Mouse (Mus musculus) heart, postnatal 4 days (tissue): Measurements from ENCODE around the gene Fzd10. TPM values are rescaled to one million over a fixed set of nuclear protein-coding genes. Genes with fewer than 3 reads are reported as not detected.

Experiments used
- DNase-seq: peaks from one replicate; pipeline ENCODE4 v3.0.0; 2021
- total RNA-seq, 2 experiments: library from RNA; stranded (reverse); gene quantifications; 2 replicates each; pipeline ENCODE4 v1.2.3; 2021

The Fzd10 gene
- under 1 TPM; 0.43 to 0.81 TPM for total RNA-seq

- peak; percentile 34 for DNase-seq
Measured at GRCm38 (mm10) chr5:128600072-128601021, at the start of gene Fzd10. Fzd10 (plus strand) TSS chr5:128600844.

GRCm38 (mm10) chr5:128551448-128551847, 49.2 kb upstream of the Fzd10 start:
- DNase-seq = no peak

DNA sequence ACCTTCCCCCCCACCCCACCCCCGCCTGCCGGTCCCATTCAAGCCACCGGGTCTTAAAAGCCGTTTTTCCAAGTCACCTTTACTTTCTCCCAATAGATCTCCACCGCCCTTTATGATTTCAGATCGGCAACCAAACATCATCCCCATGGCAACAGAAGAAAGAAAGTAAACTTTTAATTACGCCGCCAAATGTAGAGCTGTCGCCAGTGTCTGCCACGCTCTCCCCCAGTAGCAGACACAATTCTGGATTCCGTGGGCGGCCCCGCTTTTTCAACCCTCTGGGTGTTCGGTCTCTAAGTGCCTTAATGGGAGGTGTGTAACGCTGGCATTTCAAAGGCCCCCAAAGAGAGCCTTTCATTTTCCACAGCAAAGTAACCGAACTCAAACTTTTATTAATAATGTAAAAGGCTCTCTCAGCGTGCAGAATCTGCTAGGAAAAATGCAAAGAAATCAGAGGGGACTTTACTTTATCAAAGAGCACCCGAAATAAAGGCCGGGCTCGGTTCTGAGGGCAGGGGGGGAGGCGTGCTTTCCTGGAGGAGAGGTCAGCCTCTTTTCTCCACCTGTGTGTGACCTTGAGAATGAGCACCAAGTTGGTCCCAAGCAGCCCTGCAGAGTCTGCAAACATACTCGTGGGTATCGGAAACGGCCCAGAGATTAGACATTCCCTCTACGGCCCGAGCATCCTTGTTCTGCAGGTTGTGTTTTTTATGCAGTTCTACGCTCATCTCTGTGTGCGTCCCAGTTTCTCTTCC, 48.3 kb upstream of the Fzd10 start:
- no peak for DNase-seq

DNA sequence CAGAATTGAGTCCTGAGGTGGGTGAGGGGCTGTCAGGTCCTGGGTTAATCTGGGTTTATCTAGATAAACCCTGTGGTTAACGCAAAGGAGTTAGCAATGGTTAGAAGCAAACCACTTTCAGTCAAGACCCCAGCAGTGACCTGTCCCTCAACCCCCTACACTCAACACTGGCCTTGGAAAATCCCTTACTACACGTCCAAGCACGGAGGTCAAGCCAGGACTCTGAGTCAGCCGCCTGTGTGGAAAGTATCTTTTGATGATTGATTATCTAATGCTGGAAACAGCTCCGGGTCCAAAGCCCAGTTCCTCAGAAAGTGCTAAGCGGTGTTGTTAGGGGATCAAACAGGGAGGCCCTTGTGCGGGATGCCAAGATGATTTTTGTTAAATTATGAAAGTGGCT, 42.5 kb upstream of the Fzd10 start:
- no peak for DNase-seq

DNA sequence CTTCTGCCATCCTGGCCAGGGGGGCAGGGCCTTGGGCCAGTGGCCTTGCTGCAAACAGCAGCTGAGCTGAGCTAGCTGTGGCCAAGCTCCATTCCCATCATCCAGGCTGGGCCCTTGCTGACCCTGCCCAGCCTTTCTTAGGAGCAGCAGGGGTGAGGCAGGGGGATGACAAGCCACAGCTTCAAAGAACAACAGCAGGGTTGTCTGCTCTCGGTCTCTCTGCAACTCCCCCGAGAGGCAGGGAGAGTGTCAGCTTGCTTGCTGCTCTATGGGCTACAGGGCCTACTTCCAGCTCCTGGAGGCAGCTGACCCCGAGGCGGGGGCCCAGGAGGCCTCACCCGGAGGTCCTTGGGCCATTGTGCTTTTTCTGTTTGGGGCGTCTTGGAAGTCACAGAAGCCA, 33.3 kb upstream of the Fzd10 start:
- DNase-seq = no peak

DNA sequence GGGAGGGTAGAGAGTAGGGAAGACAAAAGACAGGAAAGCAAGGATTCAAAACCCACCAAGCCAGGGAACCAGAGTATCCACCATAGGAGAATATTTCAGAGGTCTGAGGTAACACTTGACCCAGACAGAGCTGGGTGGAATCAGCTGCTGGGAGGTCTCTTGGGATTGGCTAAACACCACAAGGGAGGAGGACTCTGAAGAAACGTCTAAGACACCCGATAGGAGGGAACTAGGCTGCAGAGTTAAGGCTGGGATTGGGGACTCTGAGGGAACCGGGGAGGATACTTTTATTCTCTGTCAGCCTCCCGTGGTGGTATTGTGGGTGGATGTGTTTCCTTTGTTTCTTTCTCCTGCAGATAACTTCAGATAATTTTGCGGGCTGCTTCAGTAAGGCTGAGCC, 31.7 kb upstream of the Fzd10 start:
- DNase-seq = no peak

DNA sequence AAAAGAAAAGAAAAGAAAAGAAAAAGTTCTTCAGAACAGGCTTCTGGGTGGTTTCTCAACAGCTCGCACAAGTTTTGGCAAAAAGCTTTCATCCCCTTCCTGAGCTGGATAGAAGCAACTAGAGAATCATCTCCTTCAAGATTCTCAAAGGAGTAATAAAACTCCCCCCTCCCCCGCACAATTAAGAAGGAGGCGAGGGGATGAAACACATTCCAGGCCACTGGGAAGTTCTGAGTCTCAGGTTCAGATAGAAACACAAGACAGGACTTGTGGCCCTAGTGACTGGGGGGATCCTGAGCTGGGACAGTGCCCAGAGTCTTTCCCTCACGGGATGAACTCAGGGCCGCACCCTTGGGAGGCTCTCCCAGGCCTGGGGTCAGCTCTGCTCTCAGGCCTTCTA, 30.6 kb upstream of the Fzd10 start:
- DNase-seq = no peak

GRCm38 (mm10) chr5:128570848-128571247, 29.8 kb upstream of the Fzd10 start:
- DNase-seq = no peak

DNA sequence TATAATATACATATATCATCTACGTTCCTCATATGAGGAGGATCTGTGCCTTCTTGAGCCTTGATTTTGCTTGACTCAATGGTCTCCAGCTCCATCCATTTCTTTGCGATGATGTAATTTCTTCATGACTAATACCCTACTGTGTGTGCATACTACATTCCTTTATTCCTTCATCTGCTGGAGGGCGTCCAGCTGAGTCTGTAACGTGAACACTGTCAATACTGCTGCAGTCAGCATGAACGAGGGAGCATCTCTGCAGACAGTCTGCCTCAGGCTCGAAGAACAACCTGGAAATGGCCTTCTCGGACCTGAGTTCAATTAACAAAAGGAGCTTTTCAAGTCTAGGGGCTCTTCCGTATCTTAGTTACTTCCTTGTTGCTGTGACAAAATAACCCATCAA, 28.9 kb upstream of the Fzd10 start:
- DNase-seq = no peak

GRCm38 (mm10) chr5:128575997-128576579, 24.6 kb upstream of the Fzd10 start:
- DNase-seq = no peak

DNA sequence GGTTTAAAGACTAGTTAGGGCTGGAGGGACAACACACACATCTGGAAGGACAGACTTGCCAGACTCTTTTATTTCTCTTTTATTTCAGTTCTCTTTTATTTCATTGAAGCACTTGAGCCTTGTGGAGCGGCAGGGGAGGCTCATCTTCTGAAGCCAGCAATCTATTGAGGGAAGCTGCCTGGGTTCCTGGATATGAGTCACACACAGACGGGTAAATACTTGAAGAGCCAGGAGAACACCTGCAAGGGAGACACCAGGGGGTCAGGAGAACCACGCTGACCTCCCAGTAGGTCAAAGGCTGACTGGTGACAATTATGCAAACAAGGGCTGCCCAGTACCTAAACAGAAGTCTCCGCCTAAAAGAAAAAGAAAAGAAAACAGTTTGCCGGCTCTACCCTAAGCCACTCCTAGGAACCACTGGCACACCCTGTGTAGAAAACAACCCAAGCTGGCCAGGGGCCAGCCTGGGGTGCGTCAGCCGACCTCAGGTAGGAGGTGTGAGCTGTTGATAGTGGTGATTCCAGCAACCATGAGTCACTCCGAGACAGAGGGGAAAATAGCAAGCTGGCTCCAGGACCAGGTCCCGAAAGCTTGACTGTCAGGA, 21.5 kb upstream of the Fzd10 start:
- peak; percentile 19 for DNase-seq

- no peak for DNase-seq
Measured at GRCm38 (mm10) chr5:128580931-128581330, 19.7 kb upstream of the Fzd10 start.

DNA sequence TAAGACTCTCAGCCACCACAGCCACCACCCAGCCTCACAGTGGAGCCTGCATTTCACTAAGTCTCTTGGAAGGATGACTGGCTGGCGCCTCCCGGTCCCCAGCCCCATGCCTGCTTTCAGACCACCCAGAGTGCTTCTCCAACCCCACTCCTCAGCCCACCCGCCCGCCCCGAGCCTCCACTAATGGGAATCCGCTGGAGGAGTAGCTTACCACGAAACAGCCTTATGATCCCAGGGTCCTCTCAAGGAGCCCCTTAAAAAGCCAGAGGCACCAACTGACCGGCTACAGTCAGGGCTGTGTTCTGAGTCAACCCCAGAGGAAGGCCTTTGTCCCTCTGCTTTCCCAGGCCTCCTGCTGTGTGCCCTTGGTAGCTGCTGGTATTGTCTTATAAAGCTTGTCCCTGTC, 19.1 kb upstream of the Fzd10 start:
- no peak for DNase-seq

GRCm38 (mm10) chr5:128589231-128589630, 11.4 kb upstream of the Fzd10 start:
- DNase-seq = no peak

- no peak for DNase-seq
Measured at GRCm38 (mm10) chr5:128593446-128593845, 7.2 kb upstream of the Fzd10 start.

- DNase-seq = no peak
Measured at GRCm38 (mm10) chr5:128596813-128597212, 3.8 kb upstream of the Fzd10 start.

DNA sequence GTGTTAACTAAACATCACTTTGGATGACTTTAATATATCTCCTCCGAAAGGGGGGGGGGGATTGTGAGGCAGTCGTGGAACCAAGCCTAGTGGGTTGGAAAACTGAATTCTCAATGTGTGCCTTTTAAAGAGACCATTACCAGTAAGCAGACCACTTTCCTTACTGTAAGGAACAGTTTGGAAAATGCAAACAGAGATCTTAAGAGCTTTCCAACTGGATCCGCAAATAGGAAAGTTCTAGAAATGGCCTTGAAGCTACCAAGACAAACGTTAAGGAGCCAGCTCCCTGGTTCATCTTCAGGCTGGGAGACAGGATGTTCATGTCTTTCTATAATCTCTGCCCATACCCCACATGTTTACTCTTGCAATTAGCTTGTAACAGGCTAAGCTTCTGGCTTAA, 3.3 kb upstream of the Fzd10 start:
- DNase-seq = no peak

DNA sequence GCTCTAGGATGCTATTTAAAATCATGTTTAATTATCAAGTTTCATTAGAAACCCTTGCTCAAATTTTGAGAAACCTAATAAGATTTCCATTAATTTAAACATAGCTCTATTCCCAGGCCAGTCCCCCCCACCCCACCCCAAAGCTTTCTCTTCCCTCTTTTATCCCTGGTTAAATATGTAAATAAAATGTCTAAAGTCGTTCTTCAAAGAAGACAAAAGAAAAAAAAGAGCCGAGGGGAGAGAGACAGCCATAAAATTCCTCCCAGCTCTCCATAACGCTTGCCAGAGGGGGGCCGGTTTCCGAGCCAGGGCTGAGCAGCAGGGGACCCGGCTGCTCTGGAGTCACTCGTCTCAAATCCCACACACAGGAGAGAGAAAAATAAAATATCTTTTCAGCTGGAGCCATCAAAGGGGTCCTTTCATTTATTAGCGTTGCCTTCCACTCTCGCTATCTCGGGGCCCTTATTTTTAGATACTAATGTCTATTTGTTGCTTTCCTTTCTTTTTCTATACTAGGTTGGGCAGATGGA, 2.4 kb upstream of the Fzd10 start:
- no peak for DNase-seq

DNA sequence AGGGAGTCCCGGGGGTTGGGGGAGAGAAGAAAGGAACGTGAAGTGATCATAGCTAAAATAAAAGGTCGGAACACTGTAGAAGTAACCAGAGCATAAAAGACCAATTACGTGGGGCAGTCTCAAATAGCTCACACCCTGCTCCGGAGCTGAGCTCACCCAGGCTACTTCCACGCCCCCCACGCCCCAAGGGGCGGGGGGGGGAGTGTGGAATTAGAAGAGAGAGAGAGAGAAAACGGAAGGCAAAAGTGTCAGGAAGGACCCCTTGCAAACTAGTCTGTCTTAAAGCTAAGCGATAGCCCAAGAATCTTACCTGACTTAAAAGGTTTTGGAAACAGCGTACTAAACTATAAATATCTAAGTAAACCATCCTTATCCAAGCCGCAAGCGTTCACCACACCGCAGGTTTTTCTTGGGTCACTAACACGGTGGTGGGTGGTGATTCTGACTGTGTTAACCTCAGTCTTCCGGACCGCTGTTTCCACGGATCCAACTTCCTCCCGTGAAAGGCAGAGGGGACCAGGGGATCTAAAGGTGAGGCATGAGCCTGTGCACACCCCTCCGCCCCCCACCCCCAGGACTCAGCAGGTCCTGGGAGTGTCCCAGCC, 1.8 kb upstream of the Fzd10 start:
- DNase-seq = no peak

GRCm38 (mm10) chr5:128599365-128600071, 1.1 kb upstream of the Fzd10 start:
- no peak for DNase-seq
